Mouse (Mus musculus) neural tube, embryonic 10.5 days (tissue): ENCODE data around the gene Ube2v1.
A peak's percentile ranks its signal among the peaks of the same experiment; 100 is the strongest.

Source experiments
- DNase-seq: peaks from one replicate; pipeline ENCODE4 v3.0.0-alpha.2; 2017; ENCODE audit warnings: low spot score; ENCODE audit errors: extremely low spot score

Gene Ube2v1

DNA sequence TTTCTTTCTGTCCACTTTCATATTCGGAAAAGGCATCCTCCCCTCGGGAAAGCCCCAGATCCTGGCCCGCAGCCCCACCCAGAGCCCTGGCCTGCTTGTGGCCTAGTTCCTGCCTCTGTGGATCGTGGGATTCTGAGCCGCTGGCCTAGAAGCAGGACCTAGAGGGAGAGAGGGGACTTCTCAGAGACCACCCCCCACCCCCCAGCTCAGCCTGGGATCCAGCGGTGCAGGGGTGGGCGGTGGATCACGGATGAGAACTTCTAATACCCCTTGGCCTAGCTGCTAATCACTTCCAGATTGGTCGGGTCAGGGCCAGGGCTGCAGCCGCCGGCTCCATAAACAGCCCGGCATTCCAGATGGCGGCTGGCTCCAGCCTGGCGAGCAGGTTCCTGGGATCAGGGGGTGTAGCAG, 36.1 kb downstream of the Ube2v1 start:
- peak; percentile 84 for DNase-seq

DNA sequence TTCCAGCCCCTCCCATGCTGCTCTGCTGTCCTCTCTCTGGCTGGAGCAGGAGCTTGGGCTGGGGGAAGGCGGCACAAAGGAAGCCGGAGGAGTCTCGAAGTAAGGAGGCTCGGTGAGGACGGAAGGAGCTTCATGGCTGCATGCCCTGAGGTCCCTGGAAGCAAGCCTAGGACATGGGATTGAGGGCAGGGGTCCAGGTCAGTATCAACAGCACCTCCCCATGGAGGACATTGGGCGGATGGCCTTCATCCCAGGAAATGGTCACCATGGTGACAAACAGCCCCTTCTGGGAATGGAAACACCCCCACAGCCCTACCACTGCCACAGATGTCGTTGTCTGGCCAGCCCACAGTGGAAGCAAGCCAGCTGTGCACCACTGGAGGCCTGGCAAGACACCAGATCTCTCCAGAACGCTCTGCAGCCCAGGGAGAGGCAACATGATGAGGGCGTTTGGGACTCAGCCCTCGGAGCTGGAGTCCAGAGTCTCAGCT, 37.4 kb downstream of the Ube2v1 start:
- no peak for DNase-seq

DNA sequence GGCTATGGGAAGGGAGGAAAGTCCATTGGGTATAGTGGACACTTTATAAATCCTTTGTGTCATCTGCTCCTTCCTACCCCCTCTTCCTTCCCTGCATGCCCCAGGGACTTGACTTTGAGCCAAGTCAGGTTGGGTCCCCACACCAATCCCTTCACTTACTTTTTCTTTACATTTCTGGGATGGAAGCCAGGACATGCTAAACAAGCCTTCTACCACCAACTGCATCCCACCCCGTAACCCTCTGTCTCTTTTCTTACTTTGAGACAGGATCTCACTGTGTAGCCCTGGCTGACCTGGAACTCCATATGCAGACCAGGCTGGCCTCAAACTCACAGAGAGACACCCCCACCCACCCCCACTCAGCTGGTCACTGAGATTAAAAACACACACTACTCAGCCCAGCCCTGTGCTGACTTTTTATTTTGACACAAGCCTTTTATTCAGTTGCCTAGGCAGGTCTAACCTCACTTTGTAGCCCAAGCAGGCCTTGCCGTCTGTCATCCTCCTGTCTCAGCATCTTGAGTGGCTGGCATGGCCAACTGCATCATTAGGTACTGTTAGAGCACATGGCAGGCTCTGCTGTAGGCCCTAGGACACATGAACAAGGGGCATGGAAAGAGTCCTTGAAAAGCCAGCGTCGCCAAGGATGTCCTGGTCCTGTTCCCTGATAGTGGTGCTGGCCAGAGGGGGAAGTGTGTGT, 38.2 kb downstream of the Ube2v1 start:
- DNase-seq: no peak

DNA sequence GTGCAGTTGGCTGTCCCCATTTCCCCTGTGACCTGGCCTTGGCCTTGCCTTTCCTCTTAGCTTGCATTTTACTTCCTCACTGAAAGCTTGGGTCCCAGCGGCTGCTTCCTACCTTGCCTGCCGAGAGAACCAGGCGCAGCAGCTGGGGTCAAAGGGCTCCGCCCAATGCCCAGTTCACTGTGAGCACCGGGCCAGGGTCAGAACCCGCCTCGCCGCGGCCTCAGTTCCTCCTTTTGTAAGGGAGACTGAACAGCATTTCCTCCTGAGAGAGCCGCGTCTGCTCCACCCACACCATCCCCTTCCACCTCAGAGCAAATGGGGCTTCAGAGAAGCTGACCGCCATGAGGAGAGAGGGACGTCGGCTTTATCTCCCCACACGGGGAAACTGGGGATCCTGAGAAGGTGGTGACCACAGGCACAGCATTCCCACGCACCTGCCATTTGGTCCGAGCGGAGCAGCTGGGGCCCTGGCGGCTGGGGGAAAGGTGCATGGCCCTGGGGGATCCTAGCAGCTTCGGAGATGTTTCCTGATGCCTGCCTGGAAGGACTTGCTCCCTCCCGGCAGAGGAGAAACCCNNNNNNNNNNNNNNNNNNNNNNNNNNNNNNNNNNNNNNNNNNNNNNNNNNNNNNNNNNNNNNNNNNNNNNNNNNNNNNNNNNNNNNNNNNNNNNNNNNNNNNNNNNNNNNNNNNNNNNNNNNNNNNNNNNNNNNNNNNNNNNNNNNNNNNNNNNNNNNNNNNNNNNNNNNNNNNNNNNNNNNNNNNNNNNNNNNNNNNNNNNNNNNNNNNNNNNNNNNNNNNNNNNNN, 42.9 kb downstream of the Ube2v1 start:
- no peak for DNase-seq

DNA sequence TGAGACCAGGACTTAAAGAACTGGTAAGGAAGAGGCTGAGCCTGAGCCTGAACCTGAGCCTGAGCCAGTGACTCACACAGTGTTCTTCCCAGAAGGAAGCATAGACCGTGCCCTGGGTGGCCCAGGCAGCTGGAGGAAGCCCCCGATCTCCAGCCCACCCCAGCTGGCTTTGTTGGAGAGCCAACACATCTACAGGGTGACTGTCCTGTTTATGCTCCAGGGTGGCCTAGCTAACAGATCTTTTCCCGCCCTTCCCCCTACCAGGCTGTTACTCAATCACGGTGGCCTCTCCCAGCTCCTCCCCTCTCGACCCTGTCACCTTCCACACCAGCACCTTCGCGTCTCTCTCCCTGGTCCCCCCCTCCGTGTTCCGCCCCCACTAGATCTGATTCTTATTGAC, 44.9 kb downstream of the Ube2v1 start:
- DNase-seq: no peak

DNA sequence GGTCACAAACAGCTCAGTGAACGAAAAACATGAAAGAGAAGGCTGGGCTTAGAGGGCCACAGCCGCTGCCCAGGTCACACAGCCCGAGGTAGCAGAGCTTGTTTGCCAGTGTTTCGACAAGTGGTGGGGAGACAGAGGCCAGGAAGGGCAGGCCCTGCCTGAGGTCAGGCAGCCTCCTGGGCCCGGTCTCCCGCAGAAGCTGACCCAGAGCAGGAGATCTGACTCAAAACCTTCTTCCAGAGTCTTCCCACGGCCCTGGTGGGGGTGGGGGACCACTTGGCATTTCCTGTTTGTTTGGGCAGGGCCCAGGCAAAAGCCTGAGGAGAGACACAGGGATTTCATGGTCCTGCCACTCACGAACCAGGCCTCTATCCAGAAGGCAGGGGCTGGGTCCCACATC, 45.9 kb downstream of the Ube2v1 start:
- no peak for DNase-seq

DNA sequence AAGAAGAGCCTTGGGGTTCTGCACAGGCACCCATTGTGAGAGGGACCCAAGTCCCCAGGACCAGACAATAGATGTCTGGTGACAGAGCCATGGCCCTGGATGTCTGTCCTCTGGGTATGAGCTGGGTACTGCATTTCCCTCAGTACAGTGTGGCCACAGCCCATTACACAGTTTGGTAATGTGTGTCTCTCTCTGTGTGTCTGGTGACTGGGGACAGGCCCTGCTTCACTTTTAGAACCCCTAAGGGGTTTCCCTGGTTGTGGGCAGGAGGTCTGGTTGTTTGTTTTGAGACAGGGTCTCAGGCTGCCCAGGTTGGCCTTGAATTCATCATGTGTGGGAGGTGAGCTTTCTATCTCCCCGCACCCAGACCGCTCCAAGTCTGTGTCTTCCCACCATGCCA, 46.6 kb downstream of the Ube2v1 start:
- no peak for DNase-seq

DNA sequence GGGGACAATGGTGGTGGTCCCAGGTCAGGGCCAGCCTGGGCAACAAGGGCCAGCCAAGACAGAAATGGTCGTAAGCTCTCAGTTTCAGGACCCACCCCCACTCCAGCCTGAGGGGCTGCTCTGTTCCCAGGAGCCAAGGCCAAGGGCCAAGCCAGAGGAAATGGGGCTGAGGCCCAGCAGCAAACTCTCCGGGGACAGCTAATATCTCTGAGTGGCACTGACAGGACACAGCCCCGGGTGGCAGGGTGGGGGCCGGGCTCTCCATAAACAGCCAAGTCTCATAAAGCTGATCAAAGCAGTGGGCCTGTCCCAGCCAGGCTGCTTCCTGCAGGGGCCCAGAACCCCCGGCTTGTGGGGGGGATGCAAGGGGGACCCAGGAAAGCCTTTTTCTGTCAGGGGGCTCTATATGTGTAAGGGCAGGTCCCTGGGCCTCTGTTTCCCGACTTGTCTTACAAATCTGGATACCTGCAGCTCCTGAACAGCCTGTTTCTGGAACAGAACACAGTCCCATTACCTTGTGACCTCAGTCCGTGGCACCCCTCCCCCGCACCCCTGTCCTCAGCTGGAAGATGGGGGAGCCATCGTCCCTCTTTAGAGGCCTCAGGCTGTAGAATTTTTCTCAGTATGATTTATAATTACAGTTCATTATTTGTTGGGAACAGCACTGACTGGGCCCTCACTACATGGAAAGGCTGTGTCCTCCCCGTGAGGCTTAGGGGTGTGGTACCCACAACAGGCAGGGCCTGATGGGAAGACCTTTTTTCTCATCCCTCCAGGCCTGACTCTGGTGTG, 48.5 kb downstream of the Ube2v1 start:
- DNase-seq: no peak

DNA sequence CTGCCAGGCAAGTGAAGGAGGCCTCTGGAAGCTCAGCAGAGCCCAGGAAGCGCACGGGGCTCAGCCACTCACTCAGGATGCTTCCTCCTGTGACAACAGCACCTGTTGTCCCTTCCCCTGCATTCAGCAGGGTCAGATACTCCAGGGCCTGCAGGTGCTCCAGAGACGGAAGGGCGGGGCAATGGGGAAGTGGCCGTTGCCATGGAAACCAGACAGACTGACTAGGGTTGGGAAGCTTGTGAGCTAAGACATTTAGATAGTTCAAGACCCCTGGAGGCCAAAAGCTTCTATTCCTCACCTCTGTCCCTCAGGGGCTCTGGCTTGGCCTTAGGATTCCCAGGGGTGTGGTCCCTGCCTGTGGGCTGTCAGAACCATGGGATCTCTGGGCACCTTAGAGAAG, 53.4 kb downstream of the Ube2v1 start:
- DNase-seq: no peak

DNA sequence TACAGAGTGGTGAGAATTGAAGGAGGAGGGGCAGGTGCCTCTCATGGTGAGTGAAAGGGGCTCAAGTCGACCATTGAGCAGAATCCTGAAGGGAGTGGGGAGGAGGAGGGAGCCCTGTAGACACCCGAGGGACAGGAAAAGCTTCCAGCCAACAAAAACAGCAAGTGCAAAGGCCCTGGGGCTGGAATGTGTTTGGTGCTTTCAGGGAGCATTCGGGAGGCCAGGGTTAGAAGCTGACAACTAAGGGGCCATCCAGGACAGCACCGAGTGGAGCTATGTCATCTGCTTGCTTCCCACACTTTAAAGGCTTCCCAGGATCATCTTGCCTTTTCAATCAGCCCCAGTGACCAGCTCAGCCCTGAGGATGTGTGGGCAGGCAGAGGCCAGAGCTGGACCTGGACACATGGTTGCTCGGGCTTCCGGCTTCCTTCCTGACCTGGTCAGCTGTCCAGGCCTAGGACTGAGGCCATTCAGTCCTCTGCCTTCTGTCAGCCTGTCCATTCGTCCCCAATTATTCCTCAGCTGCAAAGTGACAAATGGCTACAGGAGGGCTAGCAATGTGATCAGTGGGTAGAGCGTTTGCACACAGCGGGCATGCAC, 54.6 kb downstream of the Ube2v1 start:
- no peak for DNase-seq

DNA sequence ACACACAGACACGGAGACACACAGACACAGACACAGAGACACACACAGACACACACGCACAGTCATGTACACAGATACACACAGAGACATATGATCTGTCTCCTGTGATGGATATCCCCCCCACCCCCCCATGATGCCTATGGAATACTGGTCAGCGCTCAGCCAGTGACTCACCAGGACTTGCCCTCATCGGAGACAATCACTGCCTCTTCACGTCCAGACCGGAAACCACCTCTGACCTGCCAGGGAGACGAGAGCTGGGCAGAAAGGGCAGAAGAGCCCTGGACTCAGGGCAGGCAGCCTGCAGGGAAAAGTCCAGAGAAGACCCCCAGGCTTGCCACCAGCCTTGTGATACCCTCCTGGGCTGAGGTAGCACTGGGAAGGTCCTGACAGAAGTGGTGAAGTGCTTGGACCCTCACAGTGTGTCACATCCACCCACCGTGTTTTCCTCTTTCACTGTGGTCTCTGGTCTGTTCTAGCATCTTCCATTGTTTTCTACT, 55.7 kb downstream of the Ube2v1 start:
- no peak for DNase-seq

DNA sequence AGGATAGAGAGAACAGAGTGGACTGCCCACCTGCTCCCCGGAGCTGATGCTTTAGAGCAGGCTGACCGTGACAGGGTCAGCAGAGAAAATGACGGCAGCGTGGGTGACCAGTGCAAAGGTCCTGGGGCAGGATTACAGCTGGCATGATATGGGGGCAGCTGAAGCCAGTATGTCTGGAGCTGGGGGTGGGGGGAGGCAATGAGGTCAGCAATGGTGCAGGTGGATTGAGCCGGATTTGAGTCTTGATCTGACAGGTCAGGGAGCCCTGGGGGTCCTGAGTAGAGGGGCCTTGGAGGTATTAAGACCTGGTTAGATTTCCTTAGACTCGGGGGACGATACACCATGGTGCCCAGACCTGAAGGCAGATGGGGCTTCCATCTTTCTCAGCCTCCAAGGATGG, 56.3 kb downstream of the Ube2v1 start:
- no peak for DNase-seq

DNA sequence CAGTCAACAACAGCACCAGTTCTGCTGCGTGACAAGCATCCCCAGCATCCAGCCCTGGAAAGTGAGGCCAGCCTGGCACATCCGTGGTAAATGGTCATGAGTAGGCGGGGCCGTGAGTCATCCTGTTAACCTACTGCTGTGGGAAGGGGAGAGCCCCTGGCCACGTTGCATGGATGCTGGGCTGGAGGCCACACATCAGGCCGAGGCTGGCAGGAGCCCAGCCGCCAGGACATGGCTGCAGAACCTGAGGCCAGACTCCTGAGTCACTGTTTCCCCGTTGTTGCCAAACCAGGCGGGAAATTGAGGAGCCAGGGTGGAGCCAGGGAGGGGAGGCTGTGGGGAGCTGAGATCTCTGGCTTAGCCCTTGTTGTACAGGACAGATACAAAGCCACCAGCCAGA, 57.1 kb downstream of the Ube2v1 start:
- DNase-seq: no peak

DNA sequence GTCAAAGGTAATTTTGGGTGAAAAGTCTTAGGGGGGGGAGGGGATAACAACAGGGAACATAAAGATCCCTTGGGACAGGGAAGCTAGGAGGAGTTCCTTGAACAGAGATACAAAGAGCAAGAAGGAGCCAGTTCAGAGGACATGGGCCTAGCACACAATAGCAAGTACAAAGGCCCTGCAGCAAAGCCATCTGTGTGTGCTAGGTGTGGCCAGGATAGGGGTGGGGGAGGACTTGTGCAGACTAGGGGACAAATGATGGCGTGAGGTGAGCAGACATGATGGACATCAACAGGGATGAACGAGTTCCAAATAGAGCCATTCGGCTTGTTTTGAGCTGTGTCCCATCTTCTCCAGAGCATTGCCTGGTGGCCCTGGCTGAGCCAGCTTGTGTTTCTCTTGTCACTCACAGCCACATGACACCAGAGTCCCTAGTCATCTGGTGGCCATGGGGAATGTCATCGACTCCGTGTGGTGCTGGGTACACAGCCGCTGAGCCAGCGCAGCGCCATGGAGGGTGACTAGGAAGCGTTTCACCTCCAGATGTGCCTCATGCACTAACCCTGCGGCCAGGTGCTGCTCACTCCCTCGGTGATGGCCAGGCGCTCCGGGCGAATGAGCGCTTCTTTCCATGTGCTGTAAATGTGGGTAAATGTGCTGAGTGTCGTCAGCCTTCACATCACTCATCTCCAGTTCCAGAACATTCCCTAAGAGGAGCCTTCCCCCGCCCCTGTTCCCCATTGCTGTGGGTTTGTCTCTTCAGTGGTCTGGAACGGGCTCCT, 60.3 kb downstream of the Ube2v1 start:
- no peak for DNase-seq

DNA sequence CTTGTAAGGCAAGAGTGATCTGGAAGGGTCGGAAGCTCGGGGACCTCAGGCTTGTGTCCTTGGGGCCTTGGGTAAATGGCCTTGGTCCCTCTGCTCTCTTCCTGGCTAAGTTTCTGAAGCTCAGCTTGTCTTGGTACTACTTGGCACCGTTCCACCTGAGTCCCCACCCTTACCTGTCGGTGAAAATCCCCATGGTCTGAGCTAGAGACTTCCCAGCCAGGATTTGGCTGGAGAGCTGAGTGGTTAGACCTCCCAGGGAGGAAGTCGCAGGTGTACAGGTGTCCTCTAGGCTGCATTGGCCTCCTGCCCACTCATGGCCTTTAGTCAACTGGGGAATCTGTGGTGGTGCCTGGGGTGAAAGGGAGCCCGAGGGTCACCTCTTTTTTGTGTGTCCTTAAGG, 61.1 kb downstream of the Ube2v1 start:
- DNase-seq: no peak

DNA sequence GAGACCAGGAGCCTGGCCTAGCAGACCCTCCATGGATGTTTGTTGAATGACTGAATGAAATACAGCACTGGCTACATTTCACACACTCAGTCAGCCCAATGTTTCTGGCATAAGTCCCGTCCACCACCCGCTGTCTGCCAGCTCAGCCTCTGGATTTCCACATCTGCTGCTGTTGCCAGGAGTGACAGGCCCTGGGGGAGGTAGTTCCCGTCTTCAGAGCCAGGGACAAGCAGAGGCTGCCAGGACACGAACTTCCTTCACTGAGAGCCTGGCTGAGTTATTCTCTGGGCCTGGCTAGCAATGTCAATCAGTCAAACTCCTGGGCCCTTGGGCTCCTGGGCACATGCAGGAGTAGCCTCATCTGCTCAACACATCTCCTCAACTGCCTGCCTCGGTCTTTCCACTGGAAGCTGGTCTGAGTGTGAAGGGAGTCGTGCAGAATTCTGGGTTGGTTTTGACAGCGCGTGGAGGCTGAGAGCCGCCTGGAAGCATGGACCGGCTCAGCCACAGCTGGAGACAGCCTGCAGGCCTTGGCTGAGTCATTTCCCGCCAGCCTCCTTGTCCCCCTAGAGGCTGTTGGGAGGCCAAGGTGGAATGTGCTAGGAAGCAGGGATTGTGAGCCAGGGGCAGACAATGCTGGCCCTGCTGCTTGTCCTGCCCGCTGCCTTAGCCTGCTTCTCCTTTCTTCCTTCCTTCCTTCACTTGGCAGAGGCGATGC, 61.8 kb downstream of the Ube2v1 start:
- DNase-seq: no peak

DNA sequence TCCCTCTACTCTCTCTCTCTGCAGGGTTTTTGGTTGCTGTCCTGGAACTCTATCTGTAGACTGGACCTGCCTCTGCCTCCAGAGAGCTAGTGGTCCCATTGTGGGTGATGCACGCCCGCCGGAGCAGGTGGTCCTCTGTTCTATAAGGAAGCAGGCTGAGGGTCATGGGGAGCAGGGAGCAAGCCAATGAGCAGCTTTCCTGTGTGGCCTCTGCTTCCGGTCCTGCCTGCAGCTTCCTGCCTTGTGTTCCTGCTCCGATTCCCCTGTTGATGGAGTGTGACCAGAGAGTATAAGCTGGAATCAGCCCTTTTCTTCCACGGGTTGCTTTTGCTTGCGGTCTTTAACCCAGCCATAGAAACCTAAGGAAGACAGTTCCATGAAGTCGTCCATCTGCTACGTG, 63.8 kb downstream of the Ube2v1 start:
- DNase-seq: no peak

DNA sequence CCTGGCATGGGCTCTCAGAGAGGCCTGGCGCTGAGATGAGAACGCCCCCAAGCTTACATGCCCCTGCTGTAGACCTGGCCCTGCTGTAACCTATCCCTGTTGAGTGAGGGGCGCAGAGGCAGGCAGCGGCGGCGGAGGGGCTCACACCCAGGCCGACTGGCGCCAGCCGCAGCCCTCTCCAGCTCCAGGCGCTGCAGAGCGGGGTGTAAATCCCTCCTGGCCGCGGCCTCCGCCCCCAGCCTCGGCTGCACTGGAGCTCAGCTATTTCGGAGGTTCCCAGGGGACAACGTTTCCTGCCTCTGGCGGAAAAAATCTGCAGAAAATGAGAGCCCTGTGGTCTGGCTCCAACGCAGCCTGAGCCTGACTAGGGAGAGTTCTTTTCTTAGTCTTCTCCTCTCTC, 66.2 kb downstream of the Ube2v1 start:
- peak; percentile 66 for DNase-seq

DNA sequence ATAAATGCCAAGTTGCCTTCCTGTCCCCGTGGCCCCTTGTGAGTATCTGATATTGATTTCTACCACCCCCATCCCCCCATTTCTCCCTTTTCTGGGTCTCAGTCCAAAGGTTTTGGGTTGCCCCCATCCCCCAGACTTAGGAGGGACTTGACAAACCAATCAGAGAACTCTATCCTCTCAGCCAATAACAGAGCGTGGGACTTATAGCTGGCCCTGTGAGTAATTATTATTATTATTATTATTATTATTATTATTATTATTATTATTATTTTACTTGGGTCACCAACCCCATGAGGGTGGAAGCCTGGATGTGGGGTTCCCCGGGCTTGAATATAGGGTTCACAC, 66.6 kb downstream of the Ube2v1 start:
- DNase-seq: no peak
